Mouse (Mus musculus) right cerebral cortex, postnatal 14 days (tissue): ENCODE results near the gene Pgc.
A peak's percentile ranks its signal among the peaks of the same experiment; 100 is the strongest.

Experiments used
- DNase-seq: peaks from one replicate; pipeline ENCODE4 v3.0.0; 2022

Gene Pgc

DNA sequence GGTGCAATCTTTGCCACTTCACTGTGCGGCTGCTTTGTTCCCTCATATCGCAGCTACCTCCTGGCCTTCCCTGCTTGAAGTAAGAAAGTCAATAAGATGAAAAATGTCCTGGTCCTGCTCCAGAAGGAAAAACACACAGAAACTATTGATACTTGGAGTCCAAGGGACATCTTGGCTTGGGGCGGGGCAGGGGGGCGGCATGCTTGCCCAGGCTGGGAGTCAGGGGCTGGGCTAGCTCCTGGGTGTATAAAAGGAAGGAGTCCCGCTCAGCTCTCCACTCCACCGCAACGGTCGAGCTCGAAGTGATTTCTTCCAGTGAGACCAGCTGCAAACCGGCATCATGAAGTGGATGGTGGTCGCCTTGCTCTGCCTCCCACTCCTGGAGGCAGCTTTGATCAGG lies at the start of gene Pgc:
TSS of gene Pgc (plus strand) at position 277 of the 400 bp plus-strand sequence.
- DNase-seq, result no peak

- DNase-seq, result no peak
Observed at GRCm38 (mm10) chr17:47678238-47678637, 48.4 kb upstream of the Pgc start.

DNA sequence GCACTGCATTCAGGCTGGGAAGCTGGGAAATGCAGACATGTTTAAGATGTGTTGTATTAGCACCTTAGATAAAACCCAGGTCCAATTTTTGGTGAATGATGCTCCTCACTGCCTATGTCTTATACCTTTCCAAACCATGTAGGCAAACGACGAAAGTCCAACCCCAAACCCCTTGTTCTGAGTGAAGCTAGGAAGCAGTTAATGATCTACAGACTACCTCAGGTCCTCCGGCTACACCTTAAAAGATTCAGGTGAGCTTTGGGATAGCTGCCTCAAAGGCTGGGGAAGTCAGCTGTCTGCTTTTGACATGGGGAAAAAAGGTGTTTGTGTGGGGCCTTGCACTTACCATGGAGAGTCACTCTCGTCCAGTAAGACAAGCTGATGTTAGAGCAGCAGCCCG lies 47.9 kb upstream of the Pgc start:
- no peak for DNase-seq

DNA sequence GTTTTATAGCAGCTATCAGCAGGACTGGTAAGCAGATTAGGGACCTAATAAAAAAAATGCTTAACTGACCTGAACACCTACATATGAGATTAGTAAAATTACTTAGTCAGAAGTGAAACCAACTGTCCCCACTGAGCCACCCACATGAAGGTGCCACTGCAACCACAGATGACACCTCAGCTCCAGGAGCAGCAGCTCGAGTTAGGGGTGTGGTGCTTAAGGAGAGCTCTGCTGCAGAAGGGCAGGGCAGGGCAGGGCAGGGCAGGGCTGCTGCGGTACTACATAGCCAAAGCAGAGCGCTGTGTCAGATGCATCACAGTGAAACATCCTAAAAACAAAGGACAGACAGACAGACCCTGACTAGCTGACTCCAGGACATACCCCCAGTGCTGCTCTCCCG lies 43.8 kb upstream of the Pgc start:
- DNase-seq, result no peak

DNA sequence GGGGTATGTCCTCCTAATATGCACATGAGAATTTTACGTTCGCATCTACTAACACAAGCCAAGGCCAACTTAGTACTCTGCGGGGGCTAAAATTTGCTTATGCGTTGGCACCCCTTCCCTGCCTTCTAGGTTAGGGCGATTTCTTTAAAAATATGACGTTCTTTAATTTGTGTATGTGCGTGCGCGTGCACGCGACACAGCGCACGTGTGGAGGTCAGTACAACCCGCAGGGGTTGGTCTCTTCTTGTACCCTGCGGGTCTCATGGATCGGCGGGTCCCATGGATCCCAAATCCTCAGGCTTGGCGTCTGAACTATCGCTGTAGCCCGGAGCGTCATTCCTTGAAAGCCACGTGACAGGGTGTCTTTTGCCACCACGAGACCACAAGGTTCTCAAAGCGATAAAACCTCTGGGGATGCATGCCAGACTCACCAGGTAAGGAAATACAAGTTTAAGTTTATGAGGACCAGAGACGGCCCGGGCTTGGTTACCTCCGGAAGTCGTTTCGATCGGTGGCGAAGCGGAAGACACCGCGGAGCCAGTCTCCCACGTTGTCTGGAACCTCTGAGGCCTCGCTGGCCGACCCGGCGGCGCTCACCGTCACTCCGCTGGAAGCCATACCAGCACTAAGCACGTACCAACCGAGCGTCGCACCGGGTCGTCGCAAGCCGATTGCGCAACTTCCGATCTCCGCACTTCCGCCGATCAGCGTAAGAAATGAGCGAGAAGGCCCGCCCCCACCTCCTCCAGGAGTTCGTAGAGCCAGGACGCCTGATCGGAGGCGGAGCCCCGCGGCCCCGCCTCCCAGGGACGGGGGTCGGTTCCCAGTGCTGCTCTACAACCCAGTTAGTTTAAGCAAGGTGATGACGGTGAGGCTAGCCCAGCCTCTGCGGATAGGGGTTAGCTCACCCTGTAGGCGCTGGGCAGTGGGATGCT lies 39.0 kb upstream of the Pgc start:
- DNase-seq, result peak; percentile 96

GRCm38 (mm10) chr17:47688344-47688607 lies 38.4 kb upstream of the Pgc start, which contains the start of gene Tomm6:
Tomm6 (minus strand) TSS chr17:47688386.
- no peak for DNase-seq

- peak; percentile 85 for DNase-seq
Observed at GRCm38 (mm10) chr17:47688608-47689575, 37.8 kb upstream of the Pgc start, which contains the start of gene Frs3. Frs3 (plus strand) TSS chr17:47689030.

GRCm38 (mm10) chr17:47689894-47690293 lies 36.7 kb upstream of the Pgc start:
- DNase-seq, result no peak

GRCm38 (mm10) chr17:47691650-47692049 lies 35.0 kb upstream of the Pgc start:
- no peak for DNase-seq

DNA sequence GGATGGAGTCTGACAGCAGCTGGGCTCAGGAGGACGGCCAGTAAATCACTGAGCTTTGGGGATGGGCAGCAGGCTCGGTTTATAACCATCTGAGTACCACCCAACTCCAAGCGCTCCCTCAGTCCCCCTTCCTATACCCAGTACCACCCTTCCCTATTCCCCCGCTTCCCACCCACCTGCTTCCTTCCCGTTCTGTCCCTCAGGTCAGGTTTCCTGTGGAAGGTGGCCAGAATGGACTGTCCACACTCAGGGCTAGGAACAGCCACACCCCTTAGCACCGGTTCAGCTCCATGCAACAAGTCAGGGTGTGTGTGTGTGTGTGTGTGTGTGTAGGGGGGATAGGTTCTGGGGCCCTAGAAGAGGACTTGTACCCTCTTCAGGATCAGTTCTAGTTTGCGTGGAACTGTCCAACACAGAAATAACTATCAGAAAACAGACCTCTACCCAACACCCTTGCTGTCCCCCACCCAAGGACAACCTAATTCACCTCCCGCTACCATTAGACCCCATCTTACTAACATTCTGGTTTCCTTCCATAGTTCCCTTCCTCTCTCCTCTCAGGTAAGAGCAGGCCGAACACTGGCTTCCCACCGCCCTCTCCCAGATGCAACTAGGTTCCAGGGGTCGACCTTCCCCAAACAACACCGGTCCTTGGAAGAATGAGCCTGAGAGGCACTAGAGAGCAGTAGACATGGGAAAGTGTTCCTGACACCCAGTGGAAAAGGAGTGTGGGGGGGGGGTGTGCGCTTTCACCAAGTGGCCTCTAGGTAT lies 32.8 kb upstream of the Pgc start:
- no peak for DNase-seq

DNA sequence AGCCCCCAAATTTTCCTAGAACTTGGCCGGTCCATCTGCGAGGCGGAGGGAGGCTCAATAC lies 32.4 kb upstream of the Pgc start, which contains the start of gene Gm21981:
TSS of gene Gm21981 (minus strand) at position 14 of the 61 bp plus-strand sequence.
- DNase-seq, result no peak

DNA sequence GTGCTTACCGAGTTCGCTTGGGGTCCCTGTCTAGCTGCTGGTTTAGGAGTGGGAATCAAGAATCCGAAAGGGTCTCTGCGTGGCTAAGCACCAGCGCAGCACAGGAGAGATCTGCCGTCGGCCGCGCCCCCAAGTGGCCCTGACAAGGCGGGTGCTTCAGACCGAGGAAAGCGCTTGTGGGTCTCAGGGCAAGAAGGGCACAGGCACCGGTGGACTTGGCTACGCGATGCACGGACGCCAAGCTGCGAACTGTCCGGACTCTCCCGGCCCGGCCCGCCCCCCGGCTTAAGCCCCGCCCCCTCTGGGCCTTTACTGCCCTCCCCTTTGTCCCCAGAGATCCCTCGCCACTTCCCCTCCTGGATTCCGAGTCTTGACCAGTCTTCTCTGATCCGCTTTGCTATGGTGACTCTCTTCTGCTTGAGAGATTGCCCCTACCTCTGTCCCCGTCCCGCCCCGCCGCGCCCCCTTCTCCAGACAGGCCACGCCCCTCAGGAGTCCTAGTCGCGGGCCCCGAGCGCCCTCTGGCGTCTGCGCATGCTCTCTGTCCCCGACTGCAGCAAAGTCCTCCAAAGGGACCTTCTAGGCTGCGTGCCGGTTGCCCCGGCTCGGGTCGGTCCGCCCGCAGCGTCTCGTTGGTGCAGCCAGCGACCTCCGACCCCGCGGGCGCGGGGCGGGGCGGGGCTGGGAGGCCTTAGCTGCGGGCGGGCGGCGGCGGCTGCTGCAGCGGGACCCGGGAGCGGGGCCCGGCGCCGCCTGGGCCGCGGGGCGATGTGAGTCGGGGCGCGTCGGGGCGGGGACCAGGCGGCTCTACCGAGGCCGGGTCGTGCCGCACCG lies 31.9 kb upstream of the Pgc start, which contains the start of gene Prickle4:
TSS of gene Prickle4 (minus strand) at position 234 of the 834 bp plus-strand sequence.
- DNase-seq, result peak; percentile 98

GRCm38 (mm10) chr17:47695337-47695710 lies 31.3 kb upstream of the Pgc start:
- DNase-seq, result no peak

DNA sequence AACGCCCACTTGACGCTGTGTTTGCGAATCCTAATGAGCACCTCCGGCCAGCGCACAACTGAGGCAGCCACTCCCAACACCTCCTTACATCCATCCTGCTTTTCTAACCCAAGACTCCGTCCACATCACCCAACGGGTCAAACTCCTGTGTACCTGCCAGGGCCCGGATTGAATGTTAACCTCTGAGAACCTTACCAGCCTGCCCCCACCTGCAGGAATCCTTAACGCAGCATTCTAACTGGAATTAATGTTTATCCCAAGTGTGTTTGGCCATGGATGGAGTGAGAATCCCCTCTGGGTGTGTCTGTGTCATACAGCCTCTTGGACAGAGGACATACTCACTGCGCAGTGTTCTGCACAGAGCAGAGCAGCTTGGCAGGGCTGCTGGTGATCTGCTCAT lies 28.5 kb upstream of the Pgc start:
- DNase-seq, result no peak

DNA sequence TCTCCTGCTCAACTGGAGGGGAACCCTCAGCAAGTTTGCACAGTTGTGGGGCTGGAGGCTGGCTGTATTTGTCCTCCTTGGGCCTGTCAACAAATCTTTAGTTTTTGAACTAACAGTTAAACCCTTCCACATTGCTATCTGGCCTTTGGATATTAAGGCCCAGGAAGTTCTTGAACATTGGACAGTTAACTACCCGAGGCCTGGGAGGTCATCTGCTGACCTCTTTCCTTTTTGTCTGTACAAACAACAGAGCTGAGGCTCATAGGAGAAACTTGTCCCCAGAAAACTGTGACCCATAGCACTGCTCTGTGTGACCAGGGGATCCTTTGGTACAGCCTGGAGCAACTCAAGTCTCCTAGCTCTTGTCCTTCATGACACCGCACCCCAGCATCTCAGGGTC lies 27.6 kb upstream of the Pgc start:
- no peak for DNase-seq

- peak; percentile 16 for DNase-seq
Observed at GRCm38 (mm10) chr17:47701793-47702192, 24.8 kb upstream of the Pgc start.

- DNase-seq, result peak; percentile 17
Observed at GRCm38 (mm10) chr17:47702548-47703345, 23.9 kb upstream of the Pgc start.

- DNase-seq, result no peak
Observed at GRCm38 (mm10) chr17:47703556-47703955, 23.1 kb upstream of the Pgc start.

DNA sequence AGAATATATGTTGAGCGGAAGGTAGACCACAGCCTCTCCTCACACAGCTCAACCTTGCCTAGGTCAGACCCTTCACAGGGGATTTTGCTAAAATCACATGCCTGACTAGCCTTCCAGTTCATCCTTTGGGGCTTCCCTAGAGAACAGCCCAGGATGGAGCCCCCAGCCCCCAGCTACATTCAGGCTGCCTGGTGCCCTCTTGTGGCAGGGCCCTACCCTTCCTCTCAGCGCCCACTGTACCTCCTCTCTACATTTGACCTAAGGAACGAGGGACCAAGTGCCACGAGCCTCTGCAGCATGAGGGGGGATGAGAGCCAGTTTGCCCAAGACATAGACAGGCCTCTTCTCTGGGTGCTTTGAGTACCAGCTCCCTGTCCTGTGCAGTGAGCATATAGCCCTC lies 21.9 kb upstream of the Pgc start:
- DNase-seq, result no peak

- DNase-seq, result no peak
Observed at GRCm38 (mm10) chr17:47706196-47706595, 20.4 kb upstream of the Pgc start.

DNA sequence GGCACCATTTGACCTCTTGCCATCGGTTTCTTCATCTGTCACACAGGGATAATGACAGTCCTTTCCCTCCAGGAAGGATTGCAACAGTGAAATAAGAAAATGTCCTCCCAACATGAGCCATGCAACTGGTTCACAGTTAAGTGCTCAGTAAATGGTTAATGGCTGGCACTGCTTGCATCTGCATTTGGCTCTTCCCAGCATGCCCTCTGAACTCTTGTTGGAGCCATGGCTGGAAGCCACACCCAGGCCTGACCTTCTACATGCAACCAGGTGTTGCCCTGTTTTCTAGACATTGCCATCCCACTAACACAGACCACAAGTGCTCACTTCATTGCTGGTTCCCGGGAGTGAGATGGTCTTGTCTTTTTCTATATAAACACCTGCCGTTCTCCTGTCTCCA lies 18.7 kb upstream of the Pgc start:
- no peak for DNase-seq

GRCm38 (mm10) chr17:47708972-47709371 lies 17.7 kb upstream of the Pgc start:
- DNase-seq, result no peak
